Mouse (Mus musculus) limb, embryonic 15.5 days (tissue): Measurements from ENCODE around the gene Eva1b. TPM values are rescaled to one million over a fixed set of nuclear protein-coding genes. Genes with fewer than 3 reads are reported as not detected.

Experiments used
- ATAC-seq: fragments of 200-750 bp; cut with Nextera tagmentation; 2 replicates; pipeline ENCODE4 v1.8.0; 2017; ENCODE audit warnings: low read depth, moderate TSS enrichment; ENCODE audit not compliant: insufficient number of reproducible peaks, low FRiP score, low TSS enrichment
- H3K27ac ChIP-seq: fragments of 300-500 bp; sonication (generic); 2 replicates; pipeline ENCODE4 v1.5.1; 2015; ENCODE audit warnings: moderate library complexity, mild to moderate bottlenecking, inconsistent platforms
- H3K27me3 ChIP-seq: fragments of 300-500 bp; sonication (generic); 2 replicates; pipeline ENCODE4 v1.6.1; 2015; ENCODE audit warnings: inconsistent platforms
- H3K36me3 ChIP-seq: fragments of 300-500 bp; sonication (generic); 2 replicates; pipeline ENCODE4 v1.6.1; 2015; ENCODE audit warnings: inconsistent platforms
- H3K4me1 ChIP-seq: fragments of 300-500 bp; sonication (generic); 2 replicates; pipeline ENCODE4 v1.6.1; 2015; ENCODE audit warnings: inconsistent platforms
- H3K4me2 ChIP-seq: fragments of 300-500 bp; sonication (generic); 2 replicates; pipeline ENCODE4 v1.6.1; 2015; ENCODE audit warnings: mild to moderate bottlenecking, inconsistent platforms
- H3K4me3 ChIP-seq: fragments of 300-500 bp; sonication (generic); 2 replicates; pipeline ENCODE4 v1.5.1; 2015; ENCODE audit warnings: mild to moderate bottlenecking, inconsistent platforms
- H3K9ac ChIP-seq: fragments of 300-500 bp; sonication (generic); 2 replicates; pipeline ENCODE4 v1.6.1; 2015; ENCODE audit warnings: inconsistent platforms
- H3K9me3 ChIP-seq: fragments of 300-500 bp; sonication (generic); 2 replicates; pipeline ENCODE4 v1.6.1; 2016; ENCODE audit warnings: inconsistent platforms
- WGBS: fragments of 180-500 bp; shearing (Covaris S2); methylation state at CpG from one replicate; pipeline ENCODE4 v1.1.7; 2015; 5-methylcytosine and 5-hydroxymethylcytosine counted together
- polyA plus RNA-seq: library from polyadenylated mRNA; unstranded; fragments of >200 nt; fragmentation: Nextera tagmentation; extraction: Ambion mirVana; gene quantifications from 2 replicates; pipeline ENCODE4 v1.2.1, GENCODE M21; 2015

Eva1b gene
- polyA plus RNA-seq, 1 experiment from 2014 or later = 86.3 TPM

DNA sequence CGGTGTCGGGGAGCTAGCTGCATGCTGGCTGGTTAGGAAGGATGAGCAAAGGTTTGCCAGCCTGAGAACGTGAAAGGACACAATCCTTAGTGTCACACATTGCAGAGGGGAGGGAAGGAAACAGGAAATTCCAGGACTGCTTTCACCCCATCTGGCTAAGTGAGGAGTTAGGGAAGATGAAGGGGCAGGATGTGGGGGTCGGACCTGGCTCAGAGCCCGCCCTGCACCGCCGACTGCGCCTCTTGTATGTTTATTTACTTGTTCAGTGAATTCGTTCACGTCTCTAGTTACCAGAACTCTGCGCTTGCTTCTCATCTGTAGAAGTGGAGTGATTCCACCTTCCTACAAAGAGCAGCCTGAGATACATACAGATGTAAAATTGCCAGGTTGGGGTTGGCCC is 17.0 kb upstream of the Eva1b start:
- H3K4me1 ChIP-seq = peaks cover 34% of the 10 kb centered on the region
- no peak overlapping the region for H3K4me2 ChIP-seq

DNA sequence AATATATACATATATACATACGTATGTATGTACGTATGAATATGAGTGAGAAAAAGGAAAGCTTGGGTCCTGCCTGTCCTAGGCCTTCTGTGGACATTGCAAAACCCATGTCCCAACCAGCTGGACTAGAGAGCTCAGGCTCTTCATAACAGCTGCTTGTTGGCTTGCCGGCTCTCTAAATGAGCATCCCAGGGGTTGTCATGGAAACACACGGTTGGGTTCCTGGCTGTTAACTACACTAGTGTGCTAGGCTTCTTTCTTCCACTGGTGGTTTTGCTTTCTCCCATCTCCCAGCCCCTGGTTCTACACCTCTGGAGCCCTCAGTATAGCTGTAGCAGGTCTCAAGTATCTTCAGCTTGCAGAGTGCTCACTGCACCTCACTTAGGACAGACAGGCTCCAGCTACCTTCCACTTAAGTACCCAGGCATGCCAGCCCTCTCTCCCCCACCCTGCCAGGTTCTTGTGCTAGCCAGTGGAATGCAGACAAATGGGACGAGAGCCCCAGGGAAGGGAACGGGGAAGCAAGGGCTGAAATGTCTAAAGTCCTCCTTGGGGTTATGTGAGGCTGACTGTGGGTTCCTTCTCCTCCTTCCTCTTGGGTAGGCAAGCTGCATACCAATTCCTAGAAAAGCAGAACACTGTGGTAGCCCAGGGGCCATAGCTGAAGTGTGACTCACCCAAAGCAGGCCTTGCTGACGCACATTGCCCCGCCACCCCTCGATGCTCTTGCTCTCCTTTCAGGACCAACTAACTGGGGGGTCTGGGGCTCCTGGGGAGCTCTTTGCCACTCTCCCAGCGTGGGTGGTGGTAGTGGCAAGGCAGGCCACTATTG is 16.0 kb upstream of the Eva1b start:
- Histone ChIP-seq H3K9me3 (no peaks in the 10 kb centered on the region), H3K27me3 (no peaks in the 10 kb centered on the region), H3K9ac (no peak overlapping the region), H3K4me3 (no peak overlapping the region), H3K36me3 (peaks cover 66% of the 10 kb centered on the region), H3K4me1 (peaks cover 34% of the 10 kb centered on the region), H3K4me2 (no peak overlapping the region), H3K27ac (peak overlapping the region; percentile 77)
- ATAC-seq = no peak
- 43% methylated on average over 10 of the region's 10 CpGs for WGBS

More for the DNA sequence above, 17.0 kb upstream of the Eva1b start:
- 44% methylated on average over 11 of the region's 11 CpGs for WGBS
- Histone ChIP-seq H3K27me3 (no peaks in the 10 kb centered on the region), H3K27ac (peak overlapping the region; percentile 71), H3K9ac (no peak overlapping the region), H3K36me3 (peaks cover 66% of the 10 kb centered on the region), H3K4me3 (no peak overlapping the region), H3K9me3 (no peaks in the 10 kb centered on the region)
- ATAC-seq = no peak

DNA sequence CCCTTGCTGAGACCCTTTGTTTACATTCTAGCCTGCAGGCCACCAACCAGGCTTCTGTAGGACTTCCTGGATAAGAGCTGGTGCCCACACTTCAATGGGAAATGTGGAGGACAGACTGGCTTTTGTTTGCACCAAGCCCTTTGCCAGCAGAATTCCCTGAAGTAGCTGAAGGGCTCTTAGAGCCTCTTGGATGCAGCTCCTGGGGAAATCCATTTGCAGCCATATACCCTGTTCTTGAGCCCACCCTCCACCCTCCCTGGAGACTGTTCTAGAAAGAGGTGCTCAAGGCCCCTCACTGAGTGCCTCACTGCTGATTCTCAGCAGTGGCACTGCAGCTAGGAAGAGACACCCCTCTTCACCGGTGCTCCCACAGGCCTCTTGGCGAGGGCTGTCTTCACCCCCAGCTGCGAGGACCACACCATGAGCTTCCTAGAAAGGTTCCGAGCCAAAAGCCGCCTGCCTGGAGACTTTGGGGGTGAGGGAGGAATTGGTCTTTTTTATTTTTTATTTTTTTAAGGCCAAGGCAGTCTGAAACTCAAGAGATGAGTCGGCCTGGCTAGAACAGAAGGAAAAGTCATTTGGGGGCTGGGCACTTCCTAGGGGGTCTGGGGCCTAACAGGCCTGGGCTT is 14.8 kb upstream of the Eva1b start:
- WGBS = 66% methylated on average over 6 of the region's 6 CpGs
- no peak for ATAC-seq
- H3K27me3 ChIP-seq = no peaks in the 10 kb centered on the region
- H3K4me2 ChIP-seq = no peak overlapping the region
- H3K4me1 ChIP-seq = peaks cover 34% of the 10 kb centered on the region
- peak overlapping the region; percentile 77 for H3K27ac ChIP-seq
- peaks cover 67% of the 10 kb centered on the region for H3K36me3 ChIP-seq
- no peaks in the 10 kb centered on the region for H3K9me3 ChIP-seq
- H3K4me3 ChIP-seq = no peak overlapping the region
- H3K9ac ChIP-seq = no peak overlapping the region

DNA sequence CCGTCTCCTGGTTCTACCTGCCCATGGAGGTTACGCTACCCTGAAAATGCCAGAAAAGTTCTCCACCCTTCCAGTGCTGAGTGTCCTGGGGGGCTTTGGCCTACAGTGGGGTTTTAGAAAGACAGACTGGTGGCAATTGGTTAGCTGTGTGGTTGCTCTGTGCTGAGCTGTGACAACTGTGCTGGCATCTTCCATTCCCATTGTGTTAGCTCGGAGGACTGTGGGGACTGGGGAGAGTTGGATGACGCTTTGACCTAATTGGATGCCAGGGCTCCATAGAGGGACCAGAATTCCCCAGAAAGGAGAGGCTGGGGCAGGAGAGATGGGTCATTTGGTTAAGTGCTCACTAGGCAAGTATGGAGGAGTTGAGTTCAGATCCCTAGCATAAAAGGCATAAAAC is 13.3 kb upstream of the Eva1b start:
- Histone ChIP-seq H3K27ac (no peak overlapping the region), H3K4me3 (no peak overlapping the region), H3K4me1 (peaks cover 34% of the 10 kb centered on the region), H3K27me3 (no peaks in the 10 kb centered on the region), H3K36me3 (peaks cover 67% of the 10 kb centered on the region), H3K9ac (no peak overlapping the region), H3K4me2 (no peak overlapping the region), H3K9me3 (no peaks in the 10 kb centered on the region)
- ATAC-seq = no peak
- 92% methylated on average over 4 of the region's 4 CpGs for WGBS

DNA sequence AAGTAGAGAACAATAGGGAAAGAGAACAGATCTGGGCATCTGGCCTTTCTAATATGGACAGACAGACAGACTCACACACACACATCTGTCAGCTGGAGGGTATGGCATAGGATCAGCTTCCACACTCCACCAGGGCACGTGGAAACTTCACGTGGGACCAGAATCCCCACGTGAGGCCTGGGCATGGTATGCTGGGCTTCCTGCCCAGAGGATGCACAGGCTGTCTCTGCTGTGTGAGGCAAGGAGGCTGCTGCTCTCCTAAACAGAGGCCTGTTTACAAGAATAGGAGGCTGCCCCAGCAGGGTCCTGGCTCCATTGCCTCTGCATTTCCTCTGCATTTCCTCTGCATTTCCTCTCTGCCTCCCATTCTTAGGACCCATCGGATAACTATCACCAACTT is 12.9 kb upstream of the Eva1b start:
- Histone ChIP-seq H3K9ac (no peak overlapping the region), H3K4me1 (peaks cover 34% of the 10 kb centered on the region), H3K9me3 (no peaks in the 10 kb centered on the region), H3K27ac (no peak overlapping the region; the same call in 1 of the 2 replicates), H3K4me2 (no peak overlapping the region), H3K27me3 (no peaks in the 10 kb centered on the region), H3K4me3 (no peak overlapping the region), H3K36me3 (peaks cover 67% of the 10 kb centered on the region)
- WGBS = 76% methylated on average over 4 of the region's 4 CpGs
- ATAC-seq = no peak

DNA sequence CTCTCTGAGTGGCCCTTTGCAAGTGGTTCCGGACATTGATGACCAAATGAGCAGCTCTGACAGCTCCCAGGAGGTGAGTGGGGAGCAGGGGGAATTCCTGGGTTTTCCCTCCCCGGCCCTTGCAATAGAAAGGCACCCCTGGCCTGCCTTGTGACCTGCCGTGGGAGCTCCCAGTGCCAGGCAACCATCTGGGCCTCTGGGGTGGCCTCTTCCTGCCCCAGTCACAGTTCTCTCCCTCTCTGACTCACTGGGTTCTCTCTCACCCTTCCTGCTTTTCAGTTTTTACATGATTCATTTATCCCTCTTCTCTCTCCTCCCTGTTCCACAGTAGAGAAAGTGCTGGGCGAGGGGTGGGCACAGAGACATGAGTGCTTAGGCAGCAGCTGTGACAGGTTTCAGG is 9.8 kb upstream of the Eva1b start:
- Histone ChIP-seq H3K36me3 (peaks cover 63% of the 10 kb centered on the region), H3K27me3 (no peaks in the 10 kb centered on the region), H3K4me1 (peaks cover 7% of the 10 kb centered on the region), H3K4me2 (no peak overlapping the region), H3K4me3 (no peak overlapping the region), H3K27ac (no peak overlapping the region), H3K9me3 (no peaks in the 10 kb centered on the region), H3K9ac (no peak overlapping the region)
- 78% methylated on average over 4 of the region's 4 CpGs for WGBS
- ATAC-seq = no peak

DNA sequence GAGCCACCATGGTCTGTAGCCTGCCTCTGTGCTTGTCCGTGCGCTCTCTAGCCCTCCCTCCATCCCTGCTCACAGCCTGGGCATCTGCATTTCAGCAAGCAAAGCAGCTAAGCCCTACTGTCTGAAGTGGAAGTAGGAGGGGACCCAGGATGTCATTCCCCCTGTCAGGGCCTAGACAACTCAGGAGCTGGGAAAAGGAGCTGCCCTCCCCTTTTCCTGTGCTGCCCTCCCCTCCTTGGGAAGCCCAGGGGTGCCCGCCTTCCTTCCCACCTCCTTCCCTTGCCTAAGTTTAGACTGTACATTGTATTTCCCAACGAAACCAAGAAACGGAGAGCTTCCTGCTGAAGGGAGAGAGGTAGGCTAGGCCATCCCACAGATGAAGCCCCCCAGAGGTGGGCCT is 6.5 kb upstream of the Eva1b start:
- H3K27me3 ChIP-seq = no peaks in the 10 kb centered on the region
- no peaks in the 10 kb centered on the region for H3K9me3 ChIP-seq
- no peaks in the 10 kb centered on the region for H3K4me1 ChIP-seq
- no peak overlapping the region for H3K9ac ChIP-seq
- ATAC-seq = no peak
- peaks cover 40% of the 10 kb centered on the region for H3K36me3 ChIP-seq
- WGBS = 77% methylated on average over 5 of the region's 5 CpGs
- H3K4me3 ChIP-seq = no peak overlapping the region
- H3K27ac ChIP-seq = peak overlapping the region; percentile 17; the same call in 1 of the 2 replicates
- H3K4me2 ChIP-seq = no peak overlapping the region

DNA sequence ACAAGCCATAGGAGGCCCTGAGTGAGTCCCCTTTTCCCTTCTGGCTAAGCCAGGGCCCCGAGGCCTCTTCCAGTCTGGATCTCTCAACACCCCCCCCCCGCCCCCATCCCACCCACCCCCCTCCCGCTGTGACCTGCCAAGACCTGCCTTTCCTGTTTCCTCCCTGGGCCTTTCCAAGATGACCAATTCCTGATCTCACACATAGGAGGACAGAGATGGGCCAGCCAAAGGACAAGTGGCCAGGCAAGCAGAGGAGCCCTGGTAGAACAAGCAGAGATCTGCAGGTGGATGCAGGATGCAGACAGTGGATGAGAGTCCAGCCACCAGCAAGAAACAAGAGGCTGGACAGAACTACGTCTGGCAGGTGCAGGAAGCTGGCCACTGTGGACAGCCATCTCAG is 2.1 kb upstream of the Eva1b start:
- no peak for ATAC-seq

DNA sequence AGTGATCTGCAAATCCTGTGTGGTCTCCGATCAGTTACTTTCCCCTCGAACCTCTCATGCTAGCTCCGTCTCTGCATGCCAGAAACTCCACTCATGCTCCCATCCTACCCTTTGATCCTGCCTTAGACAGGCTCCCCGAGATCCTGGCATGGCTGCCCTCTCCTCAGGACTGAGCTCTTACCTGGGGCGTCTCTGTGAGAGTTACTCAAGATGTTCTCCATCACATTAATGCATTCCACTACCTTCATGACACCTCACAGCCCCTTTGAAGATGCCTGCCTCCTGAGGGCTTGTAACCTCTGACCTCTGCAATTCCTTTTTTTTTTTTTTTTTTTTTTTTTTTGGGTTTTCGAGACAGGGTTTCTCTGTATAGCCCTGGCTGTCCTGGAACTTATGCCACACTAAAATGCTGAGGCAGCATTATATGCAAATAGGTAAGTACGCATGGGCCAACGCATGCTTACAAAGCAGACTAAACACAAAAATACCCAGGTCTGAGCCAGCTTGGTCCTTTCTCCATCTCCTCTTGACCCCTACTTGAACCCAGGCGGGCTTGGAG is 491 bp upstream of the Eva1b start:
- Histone ChIP-seq H3K4me1 (peaks cover 51% of the 10 kb centered on the region), H3K9me3 (no peaks in the 10 kb centered on the region), H3K27me3 (no peaks in the 10 kb centered on the region), H3K4me3 (peak overlapping the region; percentile 75), H3K9ac (no peak overlapping the region), H3K36me3 (peaks cover 9% of the 10 kb centered on the region), H3K27ac (peak overlapping the region; percentile 93), H3K4me2 (peak overlapping the region; percentile 88)
- no peak for ATAC-seq
- WGBS = 25% methylated on average over 9 of the region's 9 CpGs

More for the DNA sequence above, 2.1 kb upstream of the Eva1b start:
- 39% methylated on average over 3 of the region's 4 CpGs for WGBS
- H3K4me3 ChIP-seq = no peak overlapping the region
- no peak overlapping the region for H3K27ac ChIP-seq
- no peaks in the 10 kb centered on the region for H3K9me3 ChIP-seq
- 0 out of 2 replicates have a peak, but pooled peaks cover 5% of the 10 kb centered on the region for H3K36me3 ChIP-seq
- H3K9ac ChIP-seq = no peak overlapping the region
- H3K4me1 ChIP-seq = peaks cover 35% of the 10 kb centered on the region
- no peaks in the 10 kb centered on the region for H3K27me3 ChIP-seq
- no peak overlapping the region for H3K4me2 ChIP-seq

DNA sequence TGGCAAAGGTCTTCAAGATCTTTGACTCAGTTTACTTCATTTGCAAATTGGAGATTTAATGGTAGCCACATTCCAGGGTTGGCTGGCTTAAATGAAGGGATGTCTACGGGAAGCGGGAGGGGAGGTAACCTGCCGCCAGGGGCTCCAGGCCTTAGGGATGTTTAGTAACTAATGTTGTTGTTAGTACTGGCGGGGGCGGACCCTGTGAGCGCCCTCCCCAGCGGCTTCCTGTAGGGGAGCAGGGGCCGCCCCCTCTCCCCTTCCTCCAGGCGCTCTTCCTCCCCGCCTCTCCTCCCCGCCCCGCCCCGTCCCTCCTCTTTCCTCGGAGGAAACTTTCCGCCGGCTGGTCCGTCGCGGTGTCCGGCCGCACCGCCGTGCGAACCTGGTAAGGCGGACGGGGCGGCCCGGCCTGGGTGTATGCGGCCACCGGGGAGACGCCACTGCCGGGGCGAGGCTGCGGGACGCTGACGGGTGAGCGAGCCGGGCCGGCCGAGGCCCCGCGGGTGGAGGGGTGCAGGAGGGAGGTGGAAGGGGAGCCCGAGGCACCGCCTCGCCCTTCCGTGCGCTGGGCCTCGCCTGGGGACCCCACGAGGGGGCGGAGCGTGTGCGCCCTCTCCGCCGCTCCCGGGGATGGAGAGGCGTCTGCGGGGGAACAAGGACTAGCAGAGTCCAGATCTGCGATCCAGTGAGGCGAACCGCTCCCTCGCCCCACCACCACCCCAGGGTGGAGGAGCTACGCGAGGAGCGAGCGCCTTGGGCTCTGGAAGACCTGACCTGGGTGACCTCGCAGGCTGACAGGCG is 817 bp downstream of the Eva1b start:
- ATAC-seq = peak; percentile 59
- Histone ChIP-seq H3K4me3 (peak overlapping the region; percentile 75), H3K27ac (peak overlapping the region; percentile 93), H3K9ac (peak overlapping the region; percentile 68), H3K36me3 (peaks cover 19% of the 10 kb centered on the region), H3K4me2 (peak overlapping the region; percentile 88), H3K9me3 (no peaks in the 10 kb centered on the region), H3K4me1 (peaks cover 55% of the 10 kb centered on the region), H3K27me3 (no peaks in the 10 kb centered on the region)
- WGBS = under 1% methylated on average over 39 of the region's 67 CpGs

DNA sequence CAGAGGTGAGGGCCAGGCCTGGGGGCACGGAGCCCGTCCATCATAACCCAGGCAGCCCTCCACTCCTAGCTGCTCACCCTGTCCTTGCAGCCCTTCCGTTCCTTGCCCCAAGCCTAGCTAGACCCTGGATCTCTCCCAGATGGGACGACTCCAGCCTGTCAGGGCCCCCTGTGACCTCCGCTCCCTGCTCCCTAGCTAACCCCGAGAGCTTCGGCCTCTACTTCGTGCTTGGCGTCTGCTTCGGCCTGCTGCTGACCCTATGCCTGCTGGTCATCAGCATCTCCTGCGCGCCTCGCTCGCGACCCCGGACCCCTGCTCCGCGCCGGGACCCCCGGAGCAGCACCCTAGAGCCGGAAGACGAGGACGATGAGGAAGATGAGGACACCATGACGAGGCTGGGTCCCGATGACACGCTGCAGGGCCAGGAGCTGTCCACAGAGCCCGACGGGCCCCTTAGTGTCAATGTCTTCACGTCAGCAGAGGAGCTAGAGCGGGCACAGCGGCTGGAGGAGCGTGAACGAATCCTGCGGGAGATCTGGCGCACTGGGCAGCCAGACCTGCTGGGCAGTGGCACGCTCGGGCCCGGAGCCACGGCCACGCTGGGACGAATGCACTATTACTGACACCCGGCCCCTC is 1.6 kb downstream of the Eva1b start:
- Histone ChIP-seq H3K4me1 (peaks cover 55% of the 10 kb centered on the region), H3K4me2 (peak overlapping the region; percentile 88)
- ATAC-seq = no peak

More for the DNA sequence above, 1.6 kb downstream of the Eva1b start:
- peaks cover 20% of the 10 kb centered on the region for H3K36me3 ChIP-seq
- peak overlapping the region; percentile 75 for H3K4me3 ChIP-seq
- H3K27ac ChIP-seq = peak overlapping the region; percentile 93
- H3K9ac ChIP-seq = peak overlapping the region; percentile 68
- no peaks in the 10 kb centered on the region for H3K9me3 ChIP-seq
- H3K27me3 ChIP-seq = no peaks in the 10 kb centered on the region
- WGBS = 11% methylated on average over 42 of the region's 42 CpGs
